Mouse (Mus musculus): ENCODE measurements at regions not wholly inside any gene's neighbourhood (a gene's known extent, or its start where the extent isn't known, plus 50 kb on each side); places are given as distances from the start of the nearest gene placed in this dataset.

- H3K36me3 ChIP-seq (ENCODE audit: control insufficient read depth, insufficient read depth), result no peaks in the 10 kb centered on the region
- no peak overlapping the region for H3K4me3 ChIP-seq (ENCODE audit: low read length)
- H3K4me1 ChIP-seq (ENCODE audit: control insufficient read depth, insufficient read depth, low read length), result 0 out of 2 replicates have a peak, but pooled peaks cover 3% of the 10 kb centered on the region
- WGBS, result 70% methylated on average over 13 of the region's 13 CpGs
- H3K27me3 ChIP-seq (ENCODE audit: control insufficient read depth, insufficient read depth, low read length), result peaks cover 3% of the 10 kb centered on the region; the same call in 1 of the 2 replicates
- no peak overlapping the region for H3K4me2 ChIP-seq (ENCODE audit: low read depth, low read length)
- no peak for ATAC-seq (replicated peaks; ENCODE audit: extremely low read depth, insufficient read depth, low FRiP score)
- H3K9ac ChIP-seq (ENCODE audit: low read length), result no peak overlapping the region
- H3K27ac ChIP-seq (ENCODE audit: low read length), result no peak overlapping the region
- H3K9me3 ChIP-seq (replicated peaks; ENCODE audit: control insufficient read depth, low read length), result no peaks in the 10 kb centered on the region
Measured at GRCm38 (mm10) chr5:73729646-73730045, 78.5 kb downstream of the Spata18 start.

- no peak overlapping the region for H3K4me2 ChIP-seq (ENCODE audit: low read depth, low read length)
- H3K9me3 ChIP-seq (replicated peaks; ENCODE audit: control insufficient read depth, low read length), result no peaks in the 10 kb centered on the region
- H3K4me3 ChIP-seq (ENCODE audit: low read length), result no peak overlapping the region
- peaks cover 3% of the 10 kb centered on the region; the same call in 1 of the 2 replicates for H3K27me3 ChIP-seq (ENCODE audit: control insufficient read depth, insufficient read depth, low read length)
- H3K9ac ChIP-seq (ENCODE audit: low read length), result no peak overlapping the region
- no peaks in the 10 kb centered on the region for H3K36me3 ChIP-seq (ENCODE audit: control insufficient read depth, insufficient read depth)
- H3K4me1 ChIP-seq (ENCODE audit: control insufficient read depth, insufficient read depth, low read length), result 0 out of 2 replicates have a peak, but pooled peaks cover 3% of the 10 kb centered on the region
- no peak for ATAC-seq (replicated peaks; ENCODE audit: extremely low read depth, insufficient read depth, low FRiP score)
- H3K27ac ChIP-seq (ENCODE audit: low read length), result no peak overlapping the region
- WGBS, result 78% methylated on average over 9 of the region's 9 CpGs
Measured at GRCm38 (mm10) chr5:73731423-73731822, 80.2 kb downstream of the Spata18 start.

GRCm38 (mm10) chr5:73731991-73732565 lies 80.9 kb downstream of the Spata18 start:
- Histone ChIP-seq H3K36me3 (ENCODE audit: control insufficient read depth, insufficient read depth) (no peaks in the 10 kb centered on the region), H3K27ac (ENCODE audit: low read length) (no peak overlapping the region), H3K27me3 (ENCODE audit: control insufficient read depth, insufficient read depth, low read length) (peaks cover 3% of the 10 kb centered on the region; the same call in 1 of the 2 replicates), H3K4me1 (ENCODE audit: control insufficient read depth, insufficient read depth, low read length) (0 out of 2 replicates have a peak, but pooled peaks cover 3% of the 10 kb centered on the region), H3K9me3 (replicated peaks; ENCODE audit: control insufficient read depth, low read length) (no peaks in the 10 kb centered on the region), H3K4me2 (ENCODE audit: low read depth, low read length) (no peak overlapping the region), H3K4me3 (ENCODE audit: low read length) (no peak overlapping the region), H3K9ac (ENCODE audit: low read length) (no peak overlapping the region)
- ATAC-seq (replicated peaks; ENCODE audit: extremely low read depth, insufficient read depth, low FRiP score), result no peak
- 59% methylated on average over 9 of the region's 9 CpGs for WGBS

- H3K4me1 ChIP-seq (ENCODE audit: control insufficient read depth, insufficient read depth, low read length), result no peaks in the 10 kb centered on the region
- H3K9me3 ChIP-seq (replicated peaks; ENCODE audit: control insufficient read depth, low read length), result no peaks in the 10 kb centered on the region
- H3K27ac ChIP-seq (ENCODE audit: low read length), result no peak overlapping the region
- no peaks in the 10 kb centered on the region for H3K36me3 ChIP-seq (ENCODE audit: control insufficient read depth, insufficient read depth)
- ATAC-seq (replicated peaks; ENCODE audit: extremely low read depth, insufficient read depth, low FRiP score), result no peak
- no peak overlapping the region for H3K4me3 ChIP-seq (ENCODE audit: low read length)
- H3K4me2 ChIP-seq (ENCODE audit: low read depth, low read length), result no peak overlapping the region
- no peaks in the 10 kb centered on the region for H3K27me3 ChIP-seq (ENCODE audit: control insufficient read depth, insufficient read depth, low read length)
- WGBS, result 72% methylated on average over 3 of the region's 3 CpGs
- H3K9ac ChIP-seq (ENCODE audit: low read length), result no peak overlapping the region
Measured at GRCm38 (mm10) chr5:73740766-73741165, 89.6 kb downstream of the Spata18 start.

GRCm38 (mm10) chr5:73741441-73741840 lies 90.3 kb downstream of the Spata18 start:
- H3K27me3 ChIP-seq (ENCODE audit: control insufficient read depth, insufficient read depth, low read length), result no peaks in the 10 kb centered on the region
- ATAC-seq (replicated peaks; ENCODE audit: extremely low read depth, insufficient read depth, low FRiP score), result no peak
- no peaks in the 10 kb centered on the region for H3K9me3 ChIP-seq (replicated peaks; ENCODE audit: control insufficient read depth, low read length)
- no peaks in the 10 kb centered on the region for H3K4me1 ChIP-seq (ENCODE audit: control insufficient read depth, insufficient read depth, low read length)
- H3K4me3 ChIP-seq (ENCODE audit: low read length), result no peak overlapping the region
- H3K36me3 ChIP-seq (ENCODE audit: control insufficient read depth, insufficient read depth), result no peaks in the 10 kb centered on the region
- no peak overlapping the region for H3K27ac ChIP-seq (ENCODE audit: low read length)
- H3K4me2 ChIP-seq (ENCODE audit: low read depth, low read length), result no peak overlapping the region
- H3K9ac ChIP-seq (ENCODE audit: low read length), result no peak overlapping the region
- 92% methylated on average over 11 of the region's 11 CpGs for WGBS

GRCm38 (mm10) chr5:73743953-73744352 lies 92.8 kb downstream of the Spata18 start:
- no peaks in the 10 kb centered on the region for H3K4me1 ChIP-seq (ENCODE audit: control insufficient read depth, insufficient read depth, low read length)
- no peak overlapping the region for H3K4me3 ChIP-seq (ENCODE audit: low read length)
- no peaks in the 10 kb centered on the region for H3K27me3 ChIP-seq (ENCODE audit: control insufficient read depth, insufficient read depth, low read length)
- H3K27ac ChIP-seq (ENCODE audit: low read length), result no peak overlapping the region
- ATAC-seq (replicated peaks; ENCODE audit: extremely low read depth, insufficient read depth, low FRiP score), result no peak
- H3K36me3 ChIP-seq (ENCODE audit: control insufficient read depth, insufficient read depth), result no peaks in the 10 kb centered on the region
- WGBS, result 89% methylated on average over 1 of the region's 1 CpGs
- H3K9ac ChIP-seq (ENCODE audit: low read length), result no peak overlapping the region
- H3K4me2 ChIP-seq (ENCODE audit: low read depth, low read length), result no peak overlapping the region
- no peaks in the 10 kb centered on the region for H3K9me3 ChIP-seq (replicated peaks; ENCODE audit: control insufficient read depth, low read length)

GRCm38 (mm10) chr5:73749791-73750190 lies 98.6 kb downstream of the Spata18 start:
- H3K4me2 ChIP-seq (ENCODE audit: low read depth, low read length), result no peak overlapping the region
- no peak overlapping the region for H3K9ac ChIP-seq (ENCODE audit: low read length)
- H3K9me3 ChIP-seq (replicated peaks; ENCODE audit: control insufficient read depth, low read length), result no peaks in the 10 kb centered on the region
- H3K4me3 ChIP-seq (ENCODE audit: low read length), result no peak overlapping the region
- ATAC-seq (replicated peaks; ENCODE audit: extremely low read depth, insufficient read depth, low FRiP score), result no peak
- no peaks in the 10 kb centered on the region for H3K27me3 ChIP-seq (ENCODE audit: control insufficient read depth, insufficient read depth, low read length)
- H3K27ac ChIP-seq (ENCODE audit: low read length), result no peak overlapping the region
- no peaks in the 10 kb centered on the region for H3K36me3 ChIP-seq (ENCODE audit: control insufficient read depth, insufficient read depth)
- WGBS, result 78% methylated on average over 4 of the region's 4 CpGs
- H3K4me1 ChIP-seq (ENCODE audit: control insufficient read depth, insufficient read depth, low read length), result peaks cover 4% of the 10 kb centered on the region; the same call in 1 of the 2 replicates

- 62% methylated on average over 10 of the region's 10 CpGs for WGBS
- ATAC-seq (replicated peaks; ENCODE audit: extremely low read depth, insufficient read depth, low FRiP score), result peak; percentile 69; the same call in 1 of the 2 replicates
- peaks cover 4% of the 10 kb centered on the region; the same call in 1 of the 2 replicates for H3K4me1 ChIP-seq (ENCODE audit: control insufficient read depth, insufficient read depth, low read length)
- no peak overlapping the region for H3K9ac ChIP-seq (ENCODE audit: low read length)
- no peaks in the 10 kb centered on the region for H3K27me3 ChIP-seq (ENCODE audit: control insufficient read depth, insufficient read depth, low read length)
- no peak overlapping the region for H3K4me3 ChIP-seq (ENCODE audit: low read length)
- H3K4me2 ChIP-seq (ENCODE audit: low read depth, low read length), result no peak overlapping the region
- no peaks in the 10 kb centered on the region for H3K9me3 ChIP-seq (replicated peaks; ENCODE audit: control insufficient read depth, low read length)
- no peaks in the 10 kb centered on the region for H3K36me3 ChIP-seq (ENCODE audit: control insufficient read depth, insufficient read depth)
- no peak overlapping the region for H3K27ac ChIP-seq (ENCODE audit: low read length)
Measured at GRCm38 (mm10) chr5:73752225-73752644, 101.1 kb downstream of the Spata18 start.

GRCm38 (mm10) chr5:73753827-73754226 lies 102.6 kb downstream of the Spata18 start:
- no peak overlapping the region for H3K9ac ChIP-seq (ENCODE audit: low read length)
- peaks cover 4% of the 10 kb centered on the region; the same call in 1 of the 2 replicates for H3K4me1 ChIP-seq (ENCODE audit: control insufficient read depth, insufficient read depth, low read length)
- H3K27me3 ChIP-seq (ENCODE audit: control insufficient read depth, insufficient read depth, low read length), result no peaks in the 10 kb centered on the region
- H3K36me3 ChIP-seq (ENCODE audit: control insufficient read depth, insufficient read depth), result no peaks in the 10 kb centered on the region
- no peak overlapping the region for H3K4me2 ChIP-seq (ENCODE audit: low read depth, low read length)
- H3K4me3 ChIP-seq (ENCODE audit: low read length), result no peak overlapping the region
- no peaks in the 10 kb centered on the region for H3K9me3 ChIP-seq (replicated peaks; ENCODE audit: control insufficient read depth, low read length)
- ATAC-seq (replicated peaks; ENCODE audit: extremely low read depth, insufficient read depth, low FRiP score), result no peak
- WGBS, result 56% methylated on average over 7 of the region's 7 CpGs
- no peak overlapping the region for H3K27ac ChIP-seq (ENCODE audit: low read length)
